Mouse (Mus musculus) embryonic facial prominence, embryonic 10.5 days (tissue): ENCODE results near the gene Ppm1j. TPM values are rescaled to one million over a fixed set of nuclear protein-coding genes. Genes with fewer than 3 reads are reported as not detected.

Source experiments
- DNase-seq: peaks from one replicate; pipeline ENCODE4 v3.0.0-alpha.2; 2017; ENCODE audit warnings: low spot score
- H3K27ac ChIP-seq: fragments of 300-500 bp; sonication (generic); replicated peaks from 2 replicates; pipeline ENCODE4 v1.5.1; 2016; ENCODE audit warnings: mild to moderate bottlenecking
- H3K27me3 ChIP-seq: fragments of 300-500 bp; sonication (generic); replicated peaks from 2 replicates; pipeline ENCODE4 v1.6.1; 2016; ENCODE audit warnings: low read depth, mild to moderate bottlenecking; ENCODE audit not compliant: poor library complexity, severe bottlenecking
- H3K36me3 ChIP-seq: fragments of 300-500 bp; sonication (generic); replicated peaks from 2 replicates; pipeline ENCODE4 v1.6.1; 2016; ENCODE audit warnings: mild to moderate bottlenecking, moderate library complexity
- H3K4me1 ChIP-seq: fragments of 300-500 bp; sonication (generic); 2 replicates; pipeline ENCODE4 v1.6.1; 2016
- H3K4me3 ChIP-seq: fragments of 300-500 bp; sonication (generic); 2 replicates; pipeline ENCODE4 v1.5.1; 2016; ENCODE audit warnings: mild to moderate bottlenecking, moderate library complexity
- H3K9me3 ChIP-seq: fragments of 300-500 bp; sonication (generic); 2 replicates; pipeline ENCODE4 v1.6.1; 2016; ENCODE audit warnings: mild to moderate bottlenecking
- WGBS: fragments of 180-500 bp; shearing (Covaris S2); methylation state at CpG from one replicate; pipeline ENCODE4 v1.1.7; 2016; 5-methylcytosine and 5-hydroxymethylcytosine counted together
- polyA plus RNA-seq: library from polyadenylated mRNA; unstranded; fragments of >200 nt; fragmentation: Nextera tagmentation; extraction: Ambion mirVana; gene quantifications from 2 replicates; pipeline ENCODE4 v1.2.1, GENCODE M21; 2016

Gene Ppm1j
- polyA plus RNA-seq, 1 experiment from 2014 or later, result 2.3 TPM

- under 1% methylated on average over 52 of the region's 52 CpGs for WGBS
- Histone ChIP-seq H3K9me3 (no peaks in the 10 kb centered on the region), H3K27ac (peak overlapping the region; percentile 90), H3K27me3 (peaks cover 38% of the 10 kb centered on the region), H3K4me1 (peaks cover 58% of the 10 kb centered on the region), H3K4me3 (peak overlapping the region; percentile 71), H3K36me3 (peaks cover 27% of the 10 kb centered on the region)
- peak; percentile 90 for DNase-seq
These were observed 7.9 kb downstream of the Ppm1j start for GRCm38 (mm10) chr3:104788561-104789311.

- H3K36me3 ChIP-seq, result peaks cover 32% of the 10 kb centered on the region
- WGBS, result 1% methylated on average over 10 of the region's 10 CpGs
- no peaks in the 10 kb centered on the region for H3K9me3 ChIP-seq
- H3K27me3 ChIP-seq, result peaks cover 32% of the 10 kb centered on the region
- DNase-seq, result no peak
- H3K27ac ChIP-seq, result peak overlapping the region; percentile 90
- H3K4me3 ChIP-seq, result peak overlapping the region; percentile 71
- H3K4me1 ChIP-seq, result peaks cover 60% of the 10 kb centered on the region
These were observed 8.4 kb downstream of the Ppm1j start for GRCm38 (mm10) chr3:104789312-104789605.

GRCm38 (mm10) chr3:104789822-104790221, 9.0 kb downstream of the Ppm1j start:
- no peaks in the 10 kb centered on the region for H3K9me3 ChIP-seq
- peaks cover 27% of the 10 kb centered on the region for H3K27me3 ChIP-seq
- WGBS, result 32% methylated on average over 13 of the region's 13 CpGs
- DNase-seq, result peak; percentile 50
- peaks cover 66% of the 10 kb centered on the region for H3K4me1 ChIP-seq
- peak overlapping the region; percentile 71 for H3K4me3 ChIP-seq
- peak overlapping the region; percentile 90 for H3K27ac ChIP-seq
- H3K36me3 ChIP-seq, result peaks cover 36% of the 10 kb centered on the region

GRCm38 (mm10) chr3:104790401-104790937, 9.6 kb downstream of the Ppm1j start:
- Histone ChIP-seq H3K27me3 (peaks cover 20% of the 10 kb centered on the region), H3K4me3 (peak overlapping the region; percentile 71), H3K27ac (peak overlapping the region; percentile 90), H3K4me1 (peaks cover 72% of the 10 kb centered on the region), H3K9me3 (no peaks in the 10 kb centered on the region), H3K36me3 (peaks cover 43% of the 10 kb centered on the region)
- peak; percentile 78 for DNase-seq
- 14% methylated on average over 6 of the region's 6 CpGs for WGBS

- Histone ChIP-seq H3K36me3 (peaks cover 48% of the 10 kb centered on the region), H3K27ac (peak overlapping the region; percentile 90)
- WGBS, result 14% methylated on average over 4 of the region's 4 CpGs
These were observed 10.2 kb downstream of the Ppm1j start for GRCm38 (mm10) chr3:104791017-104791416.

GRCm38 (mm10) chr3:104791671-104792070, 10.8 kb downstream of the Ppm1j start:
- peak overlapping the region; percentile 71; the same call in 1 of the 2 replicates for H3K4me3 ChIP-seq
- WGBS, result 92% methylated on average over 8 of the region's 8 CpGs
- no peak for DNase-seq
- peak overlapping the region; percentile 90; the same call in 1 of the 2 replicates for H3K27ac ChIP-seq
- H3K27me3 ChIP-seq, result peaks cover 10% of the 10 kb centered on the region
- peaks cover 55% of the 10 kb centered on the region for H3K36me3 ChIP-seq
- peaks cover 82% of the 10 kb centered on the region for H3K4me1 ChIP-seq
- H3K9me3 ChIP-seq, result no peaks in the 10 kb centered on the region

More at GRCm38 (mm10) chr3:104791017-104791416, 10.2 kb downstream of the Ppm1j start:
- Histone ChIP-seq H3K27me3 (peaks cover 15% of the 10 kb centered on the region), H3K4me1 (peaks cover 78% of the 10 kb centered on the region), H3K4me3 (peak overlapping the region; percentile 71), H3K9me3 (no peaks in the 10 kb centered on the region)
- DNase-seq, result no peak

- H3K27me3 ChIP-seq, result peaks cover 4% of the 10 kb centered on the region
- no peak for DNase-seq
- WGBS, result 74% methylated on average over 15 of the region's 15 CpGs
- peaks cover 82% of the 10 kb centered on the region for H3K4me1 ChIP-seq
- no peak overlapping the region for H3K4me3 ChIP-seq
- no peak overlapping the region for H3K27ac ChIP-seq
- H3K9me3 ChIP-seq, result no peaks in the 10 kb centered on the region
- H3K36me3 ChIP-seq, result peaks cover 64% of the 10 kb centered on the region
These were observed 11.8 kb downstream of the Ppm1j start for GRCm38 (mm10) chr3:104792360-104793270.

GRCm38 (mm10) chr3:104793871-104794828, 13.3 kb downstream of the Ppm1j start:
- Histone ChIP-seq H3K4me3 (peak overlapping the region; percentile 23; the same call in 1 of the 2 replicates), H3K27me3 (no peaks in the 10 kb centered on the region), H3K4me1 (peaks cover 71% of the 10 kb centered on the region), H3K27ac (peak overlapping the region; percentile 70), H3K36me3 (peaks cover 73% of the 10 kb centered on the region), H3K9me3 (no peaks in the 10 kb centered on the region)
- DNase-seq, result peak; percentile 93
- WGBS, result 55% methylated on average over 20 of the region's 20 CpGs

- WGBS, result 66% methylated on average over 12 of the region's 12 CpGs
- no peak overlapping the region for H3K4me3 ChIP-seq
- H3K27ac ChIP-seq, result peak overlapping the region; percentile 70
- no peaks in the 10 kb centered on the region for H3K9me3 ChIP-seq
- H3K4me1 ChIP-seq, result peaks cover 63% of the 10 kb centered on the region
- no peak for DNase-seq
- no peaks in the 10 kb centered on the region for H3K27me3 ChIP-seq
- peaks cover 81% of the 10 kb centered on the region for H3K36me3 ChIP-seq
These were observed 14.2 kb downstream of the Ppm1j start for GRCm38 (mm10) chr3:104794953-104795470.

- WGBS, result 78% methylated on average over 15 of the region's 15 CpGs
- no peaks in the 10 kb centered on the region for H3K9me3 ChIP-seq
- no peak overlapping the region for H3K4me3 ChIP-seq
- H3K27ac ChIP-seq, result peak overlapping the region; percentile 70; the same call in 1 of the 2 replicates
- DNase-seq, result no peak
- H3K4me1 ChIP-seq, result peaks cover 55% of the 10 kb centered on the region
- no peaks in the 10 kb centered on the region for H3K27me3 ChIP-seq
- peaks cover 89% of the 10 kb centered on the region for H3K36me3 ChIP-seq
These were observed 14.9 kb downstream of the Ppm1j start for GRCm38 (mm10) chr3:104795661-104796340.

- no peaks in the 10 kb centered on the region for H3K27me3 ChIP-seq
- H3K27ac ChIP-seq, result no peak overlapping the region
- peaks cover 92% of the 10 kb centered on the region for H3K36me3 ChIP-seq
- no peaks in the 10 kb centered on the region for H3K9me3 ChIP-seq
- 89% methylated on average over 15 of the region's 15 CpGs for WGBS
- peaks cover 47% of the 10 kb centered on the region for H3K4me1 ChIP-seq
- H3K4me3 ChIP-seq, result no peak overlapping the region
- no peak for DNase-seq
These were observed 15.7 kb downstream of the Ppm1j start for GRCm38 (mm10) chr3:104796430-104797082.
